Mouse (Mus musculus) myocyte (in vitro differentiated cells): Measurements from ENCODE around the gene Tmigd3. TPM values are rescaled to one million over a fixed set of nuclear protein-coding genes. Genes with fewer than 3 reads are reported as not detected.

Experiments
- H3K27me3 ChIP-seq: one replicate; pipeline ENCODE4 v1.6.1; 2011; ENCODE audit not compliant: control insufficient read depth, insufficient read depth, insufficient read length
- H3K36me3 ChIP-seq: one replicate; pipeline ENCODE4 v1.6.1; 2011; ENCODE audit not compliant: control insufficient read depth, insufficient read depth
- H3K4me2 ChIP-seq: one replicate; pipeline ENCODE4 v1.6.1; 2011; ENCODE audit warnings: low read depth, control low read depth
- H3K4me3 ChIP-seq: one replicate; pipeline ENCODE4 v1.5.1; 2011; ENCODE audit warnings: mild to moderate bottlenecking, control low read depth, moderate library complexity
- H3K79me2 ChIP-seq: one replicate; pipeline ENCODE4 v1.6.1; 2011; ENCODE audit not compliant: control insufficient read depth, insufficient read depth
- H3ac ChIP-seq: one replicate; pipeline ENCODE4 v1.6.1; 2011; ENCODE audit not compliant: control insufficient read depth, insufficient read length
- CEBPB ChIP-seq: IDR thresholded peaks from 2 replicates; pipeline ENCODE4 v1.6.1; 2011; ENCODE audit warnings: mild to moderate bottlenecking, moderate library complexity; ENCODE audit not compliant: poor library complexity, insufficient read depth, severe bottlenecking
- E2F4 ChIP-seq: IDR thresholded peaks from one replicate; pipeline ENCODE4 v1.6.1; 2011; ENCODE audit warnings: mild to moderate bottlenecking, control low read depth, moderate library complexity; ENCODE audit not compliant: insufficient read depth
- MAX ChIP-seq: IDR thresholded peaks from one replicate; pipeline ENCODE4 v1.6.1; 2011; ENCODE audit warnings: low read depth, mild to moderate bottlenecking, control low read depth
- MYOD1 ChIP-seq, 3 experiments: IDR thresholded peaks; one replicate each; pipeline ENCODE4 v1.6.1; 2011; ENCODE audit warnings: control low read depth in 2 of 3, low read depth in 2 of 3, mild to moderate bottlenecking in 2 of 3, moderate library complexity in 1 of 3; ENCODE audit not compliant: insufficient read length in 2 of 3, control insufficient read depth in 1 of 3
- MYOG ChIP-seq, 3 experiments: IDR thresholded peaks; one replicate each; pipeline ENCODE4 v1.6.1; 2011; ENCODE audit warnings: control low read depth in 2 of 3, low read depth in 2 of 3, mild to moderate bottlenecking in 2 of 3; ENCODE audit not compliant: insufficient read length in 2 of 3, control insufficient read depth in 1 of 3, insufficient read depth in 1 of 3
- POLR2A ChIP-seq: IDR thresholded peaks from one replicate; pipeline ENCODE4 v1.6.1; 2011; ENCODE audit warnings: low read depth, mild to moderate bottlenecking, control low read depth, moderate library complexity; ENCODE audit not compliant: insufficient read length
- POLR2AphosphoS2 ChIP-seq: IDR thresholded peaks from one replicate; pipeline ENCODE4 v1.6.1; 2011; ENCODE audit warnings: low read depth, control low read depth; ENCODE audit not compliant: insufficient read length
- REST ChIP-seq: IDR thresholded peaks from one replicate; pipeline ENCODE4 v1.6.1; 2011; ENCODE audit warnings: mild to moderate bottlenecking, control low read depth, moderate library complexity; ENCODE audit not compliant: insufficient read depth, insufficient read length
- SRF ChIP-seq: IDR thresholded peaks from one replicate; pipeline ENCODE4 v1.6.1; 2011; ENCODE audit warnings: low read depth; ENCODE audit not compliant: control insufficient read depth, insufficient read length
- TCF12 ChIP-seq: IDR thresholded peaks from one replicate; pipeline ENCODE4 v1.6.1; 2011; ENCODE audit warnings: mild to moderate bottlenecking, control low read depth; ENCODE audit not compliant: poor library complexity, insufficient read depth, severe bottlenecking
- TCF3 ChIP-seq: IDR thresholded peaks from one replicate; pipeline ENCODE4 v1.6.1; 2011; ENCODE audit warnings: low read depth, control low read depth; ENCODE audit not compliant: insufficient read length
- USF1 ChIP-seq: IDR thresholded peaks from one replicate; pipeline ENCODE4 v1.6.1; 2011; ENCODE audit warnings: low read depth, mild to moderate bottlenecking, control low read depth, moderate library complexity
- polyA plus RNA-seq: library from polyadenylated mRNA; unstranded; fragments of >200 nt; fragmentation: generic; extraction: Trizol; gene quantifications from one replicate; pipeline ENCODE4 v1.2.1, GENCODE M21; 2012; ENCODE audit warnings: missing spikeins

Gene Tmigd3
- polyA plus RNA-seq, 1 experiment, result 0.48 TPM

GRCm38 (mm10) chr3:105839836-105840235 is 30.9 kb upstream of the Tmigd3 start:
- Histone ChIP-seq H3K79me2 (no peaks in the 10 kb centered on the region), H3K27me3 (peaks cover 17% of the 10 kb centered on the region), H3K36me3 (no peaks in the 10 kb centered on the region), H3K4me2 (no peak overlapping the region), H3ac (no peak overlapping the region), H3K4me3 (no peak overlapping the region)
- no peak for TF ChIP-seq REST
- no peak for TF ChIP-seq MYOD1 (IDR thresholded peaks at IDR 0.05; ENCODE audit: control insufficient read depth in 1 of 3, insufficient read length in 2 of 3, low read depth in 2 of 3)
- no peak for TF ChIP-seq TCF12
- TF ChIP-seq POLR2A, result no peak
- no peak for TF ChIP-seq USF1

DNA sequence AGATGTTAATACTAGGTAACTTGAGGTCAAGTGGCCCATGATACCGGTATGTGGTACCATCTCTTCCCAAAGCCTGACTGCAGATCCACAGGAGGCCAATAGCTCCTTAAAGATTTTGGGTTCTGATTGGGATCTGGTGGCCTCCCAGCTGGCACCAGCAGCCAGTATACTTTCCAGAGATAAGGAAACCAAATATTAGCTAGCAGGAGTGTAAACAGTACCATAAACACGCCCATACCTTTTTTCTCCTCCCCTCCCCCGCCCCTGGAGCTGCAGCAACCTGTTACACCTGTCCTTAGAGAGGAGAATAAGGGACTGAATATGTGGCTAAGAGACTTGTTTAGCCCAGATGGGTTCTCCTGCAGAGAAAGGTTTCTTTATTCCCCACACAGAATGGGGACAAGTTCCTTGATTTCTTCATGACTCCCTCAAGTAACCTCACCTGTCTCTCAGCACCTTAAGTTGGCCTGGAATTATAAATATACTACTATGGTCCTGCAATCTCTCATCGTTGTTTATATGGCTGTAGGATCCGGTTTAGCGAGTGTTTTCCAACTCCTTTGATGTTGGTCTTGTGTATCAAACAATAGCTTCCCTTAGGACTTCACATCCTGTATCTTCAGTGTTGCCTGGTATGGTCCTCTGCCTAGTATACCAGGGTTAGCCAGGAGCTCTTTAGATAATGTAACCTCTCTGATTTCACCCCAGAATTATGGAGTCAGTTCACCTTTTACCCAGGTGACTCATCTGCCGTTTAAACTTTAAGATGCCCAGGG is 24.2 kb upstream of the Tmigd3 start:
- Histone ChIP-seq H3K4me2 (no peak overlapping the region), H3ac (no peak overlapping the region), H3K79me2 (no peaks in the 10 kb centered on the region), H3K27me3 (peaks cover 22% of the 10 kb centered on the region), H3K4me3 (no peak overlapping the region), H3K36me3 (no peaks in the 10 kb centered on the region)
- TF ChIP-seq TCF3 (no peak), POLR2A (no peak)

GRCm38 (mm10) chr3:105853781-105854180 is 16.9 kb upstream of the Tmigd3 start:
- no peaks in the 10 kb centered on the region for H3K36me3 ChIP-seq
- no peak for TF ChIP-seq REST
- TF ChIP-seq SRF, result no peak
- TF ChIP-seq TCF12, result no peak
- TF ChIP-seq POLR2AphosphoS2, result no peak
- TF ChIP-seq POLR2A, result no peak
- no peak for TF ChIP-seq E2F4
- TF ChIP-seq TCF3, result no peak
- no peak for TF ChIP-seq MYOG (IDR thresholded peaks at IDR 0.05; ENCODE audit: control insufficient read depth in 1 of 3, insufficient read depth in 1 of 3, insufficient read length in 2 of 3, low read depth in 2 of 3)
- no peak for TF ChIP-seq CEBPB
- no peak for TF ChIP-seq MYOD1 (IDR thresholded peaks at IDR 0.05; ENCODE audit: control insufficient read depth in 1 of 3, insufficient read length in 2 of 3, low read depth in 2 of 3)
- no peak for TF ChIP-seq USF1
- no peak for TF ChIP-seq MAX

GRCm38 (mm10) chr3:105854786-105855185 is 15.9 kb upstream of the Tmigd3 start:
- Histone ChIP-seq H3ac (no peak overlapping the region), H3K4me3 (no peak overlapping the region), H3K4me2 (no peak overlapping the region), H3K27me3 (peaks cover 5% of the 10 kb centered on the region), H3K79me2 (no peaks in the 10 kb centered on the region), H3K36me3 (no peaks in the 10 kb centered on the region)
- no peak for TF ChIP-seq USF1
- TF ChIP-seq CEBPB, result no peak
- no peak for TF ChIP-seq POLR2A
- no peak for TF ChIP-seq TCF3

More at GRCm38 (mm10) chr3:105853781-105854180, 16.9 kb upstream of the Tmigd3 start:
- no peak overlapping the region for H3K4me3 ChIP-seq
- no peak overlapping the region for H3K4me2 ChIP-seq
- no peaks in the 10 kb centered on the region for H3K79me2 ChIP-seq
- H3K27me3 ChIP-seq, result peaks cover 5% of the 10 kb centered on the region
- H3ac ChIP-seq, result no peak overlapping the region

DNA sequence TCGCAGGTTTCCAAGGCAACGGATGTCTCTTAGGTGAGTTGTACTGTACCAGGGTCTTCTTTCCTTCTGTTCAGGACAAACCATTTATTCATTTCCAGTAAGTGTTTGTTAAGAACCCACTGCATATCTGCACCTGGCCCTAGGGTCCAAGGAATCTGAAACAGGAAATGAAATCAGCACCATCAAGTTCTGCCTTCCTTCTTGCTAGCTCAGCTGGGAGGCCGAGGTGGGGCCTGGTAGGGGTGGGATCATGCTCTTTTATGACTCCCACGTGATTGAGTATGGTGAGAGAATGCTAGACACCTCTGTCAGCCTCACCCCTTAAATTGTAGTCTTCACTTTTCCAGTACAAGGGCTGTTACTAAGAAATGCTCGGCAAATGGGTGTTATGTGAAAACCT is 13.2 kb upstream of the Tmigd3 start:
- TF ChIP-seq TCF3 (no peak), REST (no peak), MYOG (IDR thresholded peaks at IDR 0.05; ENCODE audit: control insufficient read depth in 1 of 3, insufficient read depth in 1 of 3, insufficient read length in 2 of 3, low read depth in 2 of 3) (no peak), USF1 (no peak), POLR2A (no peak), POLR2AphosphoS2 (no peak), MYOD1 (IDR thresholded peaks at IDR 0.05; ENCODE audit: control insufficient read depth in 1 of 3, insufficient read length in 2 of 3, low read depth in 2 of 3) (no peak), MAX (no peak), SRF (no peak), E2F4 (no peak), TCF12 (no peak)
- Histone ChIP-seq H3K27me3 (peaks cover 9% of the 10 kb centered on the region), H3K36me3 (no peaks in the 10 kb centered on the region), H3K4me2 (no peak overlapping the region), H3K79me2 (no peaks in the 10 kb centered on the region), H3ac (no peak overlapping the region), H3K4me3 (no peak overlapping the region)
